Mouse (Mus musculus) CH12.LX (cell line): ENCODE results near the gene Cks2. TPM values are rescaled to one million over a fixed set of nuclear protein-coding genes. Genes with fewer than 3 reads are reported as not detected.

Experiments
- DNase-seq: peaks from one replicate; pipeline ENCODE4 v3.0.0-alpha.2; 2013; ENCODE audit errors: extremely low read depth
- H3K27ac ChIP-seq: 2 replicates; pipeline ENCODE4 v1.5.1; 2012; ENCODE audit warnings: low read depth, mild to moderate bottlenecking, control low read depth, moderate library complexity; ENCODE audit not compliant: insufficient read depth
- H3K27me3 ChIP-seq: replicated peaks from 2 replicates; pipeline ENCODE3; 2012; ENCODE audit warnings: inconsistent platforms
- H3K36me3 ChIP-seq, 2 experiments: replicated peaks in 1 of 2; 2 replicates each; pipeline versions ENCODE3 to v1.6.1; 2012; ENCODE audit warnings: inconsistent platforms in 1 of 2, low read length in 1 of 2, mild to moderate bottlenecking in 1 of 2, mixed read lengths in 1 of 2, moderate library complexity in 1 of 2; ENCODE audit not compliant: control insufficient read depth in 1 of 2, insufficient read depth in 1 of 2
- H3K4me1 ChIP-seq, 2 experiments: 2 replicates each; pipeline ENCODE4 v1.6.1; 2012; ENCODE audit warnings: inconsistent platforms in 1 of 2, moderate library complexity in 1 of 2; ENCODE audit not compliant: insufficient read depth in 2 of 2, control insufficient read depth in 1 of 2
- H3K4me2 ChIP-seq: 2 replicates; pipeline ENCODE4 v1.6.1; 2012; ENCODE audit warnings: low read depth, mild to moderate bottlenecking, control low read depth; ENCODE audit not compliant: poor library complexity, insufficient read depth, severe bottlenecking
- H3K4me3 ChIP-seq, 3 experiments: fragments of 150-350 bp in 1 of 3; sonication (generic) in 1 of 3; replicated peaks in 1 of 3; 2 replicates each; pipeline versions ENCODE3 to v1.5.1; 2011 to 2012; ENCODE audit warnings: low read depth in 2 of 3, low read length in 2 of 3, mild to moderate bottlenecking in 2 of 3, moderate library complexity in 2 of 3, control low read depth in 1 of 3, improper control_type of control experiment in 1 of 3, inconsistent platforms in 1 of 3, mixed read lengths in 1 of 3; ENCODE audit not compliant: poor library complexity in 1 of 3
- H3K79me2 ChIP-seq: replicated peaks from 2 replicates; pipeline ENCODE4 v1.6.1; 2012; ENCODE audit warnings: mild to moderate bottlenecking, moderate library complexity; ENCODE audit not compliant: control insufficient read depth, poor library complexity, insufficient read depth, severe bottlenecking; ENCODE audit errors: extremely low read depth
- H3K9ac ChIP-seq: 2 replicates; pipeline ENCODE4 v1.6.1; 2012; ENCODE audit warnings: low read depth, mild to moderate bottlenecking, control low read depth, moderate library complexity; ENCODE audit not compliant: insufficient read depth
- H3K9me3 ChIP-seq: replicated peaks from 2 replicates; pipeline ENCODE3; 2012; ENCODE audit warnings: low read length, inconsistent platforms, mixed read lengths
- CHD1 ChIP-seq: IDR thresholded peaks from 2 replicates; pipeline ENCODE4 v1.6.1; 2012; ENCODE audit warnings: low read depth, low read length, improper control_type of control experiment, inconsistent platforms
- CHD2 ChIP-seq: IDR thresholded peaks from 2 replicates; pipeline ENCODE4 v1.6.1; 2011; ENCODE audit warnings: low read length, improper control_type of control experiment
- CTCF ChIP-seq, 2 experiments: IDR thresholded peaks in 1 of 2; conservative IDR thresholded peaks in 1 of 2; 2 replicates each; pipeline ENCODE4 v1.5.1; 2011 to 2012; ENCODE audit warnings: low read depth in 2 of 2, low read length in 2 of 2, improper control_type of control experiment in 1 of 2, inconsistent platforms in 1 of 2, mild to moderate bottlenecking in 1 of 2, moderate library complexity in 1 of 2
- ELF1 ChIP-seq: IDR thresholded peaks from 2 replicates; pipeline ENCODE4 v1.6.1; 2014; ENCODE audit warnings: low read depth, mild to moderate bottlenecking, inconsistent platforms, low read length, improper control_type of control experiment
- ETS1 ChIP-seq: conservative IDR thresholded peaks from 2 replicates; pipeline ENCODE4 v1.6.1; 2012; ENCODE audit warnings: low read depth, mild to moderate bottlenecking, inconsistent platforms, low read length, improper control_type of control experiment, moderate library complexity
- GABPA ChIP-seq: IDR thresholded peaks from 2 replicates; pipeline ENCODE4 v1.6.1; 2012; ENCODE audit warnings: low read depth, low read length, improper control_type of control experiment, inconsistent platforms; ENCODE audit not compliant: insufficient replicate concordance
- HCFC1 ChIP-seq: IDR thresholded peaks from 2 replicates; pipeline ENCODE4 v1.6.1; 2012; ENCODE audit warnings: low read depth, mild to moderate bottlenecking, inconsistent platforms, low read length, improper control_type of control experiment
- JUN ChIP-seq: IDR thresholded peaks from 2 replicates; pipeline ENCODE4 v1.6.1; 2011; ENCODE audit warnings: low read depth, mild to moderate bottlenecking, low read length, improper control_type of control experiment, moderate library complexity; ENCODE audit not compliant: insufficient read depth
- KAT2A ChIP-seq: IDR thresholded peaks from 2 replicates; pipeline ENCODE4 v1.6.1; 2012; ENCODE audit warnings: low read length, improper control_type of control experiment, inconsistent platforms; ENCODE audit not compliant: insufficient replicate concordance
- MAFK ChIP-seq: IDR thresholded peaks from 2 replicates; pipeline ENCODE4 v1.6.1; 2011; ENCODE audit warnings: low read length, improper control_type of control experiment; ENCODE audit not compliant: insufficient replicate concordance
- MAZ ChIP-seq: IDR thresholded peaks from 2 replicates; pipeline ENCODE4 v1.6.1; 2012; ENCODE audit warnings: low read depth, mild to moderate bottlenecking, inconsistent platforms, low read length, improper control_type of control experiment, moderate library complexity
- MEF2A ChIP-seq: IDR thresholded peaks from 2 replicates; pipeline ENCODE4 v1.6.1; 2014; ENCODE audit warnings: low read depth, mild to moderate bottlenecking, inconsistent platforms, low read length, improper control_type of control experiment, borderline replicate concordance
- MYC ChIP-seq: IDR thresholded peaks from 2 replicates; pipeline ENCODE4 v1.6.1; 2011; ENCODE audit warnings: low read depth, mild to moderate bottlenecking, improper control_type of control experiment, low read length
- NELFE ChIP-seq: IDR thresholded peaks from 2 replicates; pipeline ENCODE4 v1.6.1; 2011; ENCODE audit warnings: low read depth, low read length, improper control_type of control experiment
- NRF1 ChIP-seq: IDR thresholded peaks from 2 replicates; pipeline ENCODE4 v1.6.1; 2014; ENCODE audit warnings: low read depth, mild to moderate bottlenecking, inconsistent platforms, low read length, improper control_type of control experiment, moderate library complexity
- POLR2AphosphoS2 ChIP-seq: IDR thresholded peaks from 2 replicates; pipeline ENCODE4 v1.6.1; 2011; ENCODE audit warnings: low read depth, low read length, improper control_type of control experiment
- RAD21 ChIP-seq: IDR thresholded peaks from 2 replicates; pipeline ENCODE4 v1.6.1; 2011; ENCODE audit warnings: low read depth, mild to moderate bottlenecking, low read length, improper control_type of control experiment, moderate library complexity
- RCOR1 ChIP-seq: conservative IDR thresholded peaks from 2 replicates; pipeline ENCODE4 v1.6.1; 2012; ENCODE audit warnings: low read depth, mild to moderate bottlenecking, inconsistent platforms, low read length, improper control_type of control experiment
- SMC3 ChIP-seq: IDR thresholded peaks from 2 replicates; pipeline ENCODE4 v1.6.1; 2011; ENCODE audit warnings: low read depth, low read length, improper control_type of control experiment
- ZMIZ1 ChIP-seq: IDR thresholded peaks from 2 replicates; pipeline ENCODE4 v1.6.1; 2012; ENCODE audit warnings: low read depth, mild to moderate bottlenecking, inconsistent platforms, low read length, improper control_type of control experiment
- ZNF384 ChIP-seq: IDR thresholded peaks from 2 replicates; pipeline ENCODE4 v1.6.1; 2012; ENCODE audit warnings: low read depth, low read length, improper control_type of control experiment, inconsistent platforms
- dilution Hi-C: fragments of 300-500 bp; cut with MboI; formaldehyde crosslinking; loops from 2 replicates; pipeline ENCODE4 v1.14.3; 2020; ENCODE audit warnings: low sequenced_read_pairs; ENCODE audit not compliant: extremely low pct_unique_long_range_greater_than_20kb, extremely low pct_ligation_motif_present
- in situ Hi-C: fragments of 300-500 bp; cut with MboI; formaldehyde crosslinking; loops from 3 replicates; pipeline ENCODE4 v1.14.3; 2019; ENCODE audit warnings: low sequenced_read_pairs, low pct_ligation_motif_present, low pct_unique_long_range_greater_than_20kb, mixed read lengths
- polyA plus RNA-seq: library from polyadenylated mRNA; unstranded; fragments of >175 nt; gene quantifications from 2 replicates; pipeline ENCODE4 v1.2.1, GENCODE M21; 2012; ENCODE audit warnings: low read depth; ENCODE audit not compliant: insufficient read length
- total RNA-seq, 2 experiments: library from RNA; depleted of rRNA; stranded (reverse); fragments of 300-350 nt in 1 of 2; fragments of >200 nt in 1 of 2; gene quantifications; 2 replicates each; pipeline ENCODE4 v1.2.3; 2012 to 2014

Gene Cks2
- total and polyA plus RNA-seq, 3 experiments: 142 to 465 (median 143) TPM

- Histone ChIP-seq H3K27ac (no peak overlapping the region), H3K4me2 (no peak overlapping the region), H3K4me3 (no peak overlapping the region), H3K9me3 (no peaks in the 10 kb centered on the region), H3K36me3 (no peaks in the 10 kb centered on the region), H3K79me2 (no peaks in the 10 kb centered on the region), H3K9ac (no peak overlapping the region), H3K27me3 (no peaks in the 10 kb centered on the region), H3K4me1 (peaks cover 9 to 13% of the 10 kb centered on the region in 2 experiments; a peak in 3 of 4 replicates)
- TF ChIP-seq CTCF (conservative IDR thresholded peaks at IDR 0.05 in 1 of 2, IDR thresholded peaks at IDR 0.05 in 1 of 2; ENCODE audit: low read depth in 2 of 2, low read length in 2 of 2) (no peak), POLR2AphosphoS2 (no peak), ZMIZ1 (no peak), NRF1 (no peak)
- dilution Hi-C loops: no loop called here
- in situ Hi-C loops: no loop called here
- no peak for DNase-seq
These were observed 49.6 kb upstream of the Cks2 start for GRCm38 (mm10) chr13:51595404-51595803.

DNA sequence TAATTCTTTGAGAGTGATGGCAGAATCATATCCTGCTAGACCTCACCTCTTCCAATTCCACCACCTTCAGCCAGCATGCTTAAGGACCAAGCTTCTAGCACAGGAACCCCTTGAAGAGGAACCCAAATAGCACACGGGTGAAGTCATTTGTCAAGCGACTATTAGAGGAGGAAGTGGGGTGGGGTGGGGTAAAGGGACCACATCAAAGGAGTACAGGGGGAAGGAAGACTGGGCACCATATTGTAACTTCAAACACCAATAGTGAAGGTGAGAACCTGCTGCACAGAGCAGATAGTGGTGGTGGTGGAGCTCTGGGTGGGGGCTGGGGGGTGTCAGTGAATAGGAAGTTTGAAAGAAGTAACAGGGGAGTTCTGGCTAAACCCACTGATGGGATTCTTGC lies 47.0 kb upstream of the Cks2 start:
- H3K9me3 ChIP-seq: no peaks in the 10 kb centered on the region
- no peak overlapping the region for H3K9ac ChIP-seq
- no peaks in the 10 kb centered on the region for H3K36me3 ChIP-seq
- no peak for TF ChIP-seq MEF2A
- no peak for TF ChIP-seq ZNF384
- TF ChIP-seq ELF1: no peak
- no peak for TF ChIP-seq HCFC1
- no peak for TF ChIP-seq MAZ
- no peak for TF ChIP-seq SMC3
- no peak for TF ChIP-seq KAT2A
- no peak for TF ChIP-seq ETS1
- TF ChIP-seq RCOR1: no peak
- no peak for TF ChIP-seq NRF1
- no peak for TF ChIP-seq CHD1
- no peak for TF ChIP-seq ZMIZ1
- TF ChIP-seq MAFK: no peak
- TF ChIP-seq NELFE: no peak
- TF ChIP-seq CTCF (conservative IDR thresholded peaks at IDR 0.05 in 1 of 2, IDR thresholded peaks at IDR 0.05 in 1 of 2; ENCODE audit: low read depth in 2 of 2, low read length in 2 of 2): no peak
- TF ChIP-seq GABPA: no peak
- no peak for TF ChIP-seq CHD2
- no peak for TF ChIP-seq JUN
- TF ChIP-seq RAD21: no peak
- TF ChIP-seq MYC: no peak
- no peaks in the 10 kb centered on the region for H3K79me2 ChIP-seq
- DNase-seq: no peak
- H3K4me2 ChIP-seq: no peak overlapping the region
- H3K4me1 ChIP-seq: peaks cover 11 to 13% of the 10 kb centered on the region in 2 experiments; a peak in 3 of 4 replicates
- dilution Hi-C loops: no loop called here
- no peak overlapping the region for H3K27ac ChIP-seq
- no peaks in the 10 kb centered on the region for H3K27me3 ChIP-seq
- in situ Hi-C loops: no loop called here
- no peak overlapping the region for H3K4me3 ChIP-seq
